Mouse (Mus musculus) large intestine, adult 2 months (tissue): ENCODE measurements around the gene Bcl7c. TPM values are rescaled to one million over a fixed set of nuclear protein-coding genes. Genes with fewer than 3 reads are reported as not detected.

Experiments
- DNase-seq: peaks from one replicate; pipeline ENCODE4 v3.0.0-alpha.2; 2012; ENCODE audit warnings: low read depth, low spot score
- WGBS: fragments of 180-500 bp; shearing (Covaris S2); methylation state at CpG from one replicate; pipeline ENCODE4 v1.1.7; 2018; 5-methylcytosine and 5-hydroxymethylcytosine counted together
- polyA plus RNA-seq: library from polyadenylated mRNA; depleted of rRNA; stranded (reverse); fragments of >200 nt; gene quantifications from 2 replicates; pipeline ENCODE4 v1.2.3, GENCODE M21; 2012; rRNA removed

The Bcl7c gene
- polyA plus RNA-seq, 1 experiment, result 17.5 TPM

DNA sequence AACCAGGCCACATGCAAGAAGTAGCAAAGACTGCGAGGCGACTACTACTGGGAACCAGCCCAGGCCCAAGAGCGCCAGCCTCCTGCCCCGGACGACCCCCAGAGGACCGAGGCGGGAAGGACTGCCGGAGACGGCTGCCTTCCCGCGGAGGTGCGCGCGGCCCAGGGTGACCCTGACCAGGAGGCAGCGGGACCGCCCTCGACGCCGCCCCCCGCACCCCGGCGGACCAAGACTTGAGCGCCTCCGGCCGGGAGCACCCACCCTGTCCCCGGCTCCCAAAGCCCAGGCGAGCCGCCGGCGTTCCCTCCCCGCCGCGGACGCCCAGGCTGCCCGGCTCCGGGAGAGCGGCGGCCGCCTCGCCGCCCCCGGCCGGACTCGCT is 94.2 kb downstream of the Bcl7c start:
- WGBS, result 2% methylated on average over 43 of the region's 44 CpGs
- no peak for DNase-seq

DNA sequence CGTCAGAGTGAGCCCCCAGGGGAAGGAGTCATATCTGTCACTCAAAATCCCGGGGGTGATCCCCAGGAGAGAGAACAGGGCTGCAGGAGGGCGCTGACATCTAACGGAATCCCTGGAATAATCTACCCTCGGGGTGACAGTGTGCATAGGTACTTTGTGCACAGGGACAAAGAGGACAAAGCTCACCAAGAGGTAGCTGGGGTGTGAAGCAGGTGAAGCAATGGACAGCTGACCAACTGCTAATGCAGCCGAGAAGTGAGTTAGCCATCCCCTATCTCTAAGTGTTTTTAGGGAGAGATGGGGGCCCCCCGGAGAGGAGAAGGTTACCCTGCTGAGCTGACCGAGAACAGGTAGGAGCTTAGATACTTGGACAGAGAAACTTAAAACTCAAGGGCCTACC is 94.6 kb downstream of the Bcl7c start:
- 21% methylated on average over 8 of the region's 8 CpGs for WGBS
- DNase-seq, result no peak

DNA sequence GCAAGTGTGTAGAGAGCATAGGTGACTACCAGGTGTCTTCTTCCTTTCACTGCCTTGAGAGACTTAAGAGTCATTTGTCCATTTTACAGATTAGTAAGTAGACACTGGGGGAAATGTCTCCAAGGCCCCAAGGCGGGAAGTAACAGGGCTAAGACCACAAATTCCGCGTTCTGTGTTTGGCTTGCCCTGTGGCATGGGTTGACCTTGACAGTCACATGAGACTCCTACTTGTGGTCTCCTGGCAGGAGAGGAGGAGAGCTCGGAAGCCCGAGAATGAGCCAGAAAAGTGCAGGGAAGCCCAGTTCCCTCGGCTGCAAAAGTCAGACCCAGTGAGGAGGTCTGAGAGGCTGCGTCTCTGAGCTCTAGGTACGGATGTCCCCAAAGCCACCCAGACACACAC is 95.2 kb downstream of the Bcl7c start:
- 90% methylated on average over 8 of the region's 8 CpGs for WGBS
- no peak for DNase-seq

DNA sequence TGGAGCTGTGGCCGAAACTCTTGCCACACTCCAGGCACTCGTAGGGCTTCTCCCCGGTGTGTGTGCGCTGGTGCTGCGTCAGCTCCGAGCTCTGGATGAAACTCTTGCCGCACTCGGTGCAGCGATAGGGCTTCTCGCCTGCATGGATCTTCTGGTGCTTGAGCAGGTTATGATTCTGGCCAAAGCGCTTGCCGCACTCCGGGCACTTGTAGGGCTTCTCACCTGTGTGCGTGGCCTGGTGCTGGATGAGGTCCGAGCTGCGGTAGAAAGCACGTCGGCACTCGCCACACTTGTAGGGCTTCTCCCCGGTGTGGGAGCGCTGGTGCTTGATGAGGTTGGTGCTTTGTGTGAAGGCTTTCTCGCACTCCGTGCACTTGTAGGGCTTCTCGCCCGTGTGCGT is 97.2 kb downstream of the Bcl7c start:
- no peak for DNase-seq
- 96% methylated on average over 26 of the region's 26 CpGs for WGBS

Other genes with a start within 250 kb of the Bcl7c start
- gene Prr14, start 249.3 kb downstream of the Bcl7c start, polyA plus RNA-seq, result 59.8 and 93.6 TPM in 2 replicates
- 21.0 and 26.6 TPM in 2 replicates for gene Fbrs, start 229.7 kb downstream of the Bcl7c start, polyA plus RNA-seq
- 6.7 and 14.4 TPM in 2 replicates for gene Srcap, start 196.9 kb downstream of the Bcl7c start, polyA plus RNA-seq
- 12.6 and 14.7 TPM in 2 replicates for gene Gm42715, start 189.3 kb downstream of the Bcl7c start, polyA plus RNA-seq
- 2.7 and 3.5 TPM in 2 replicates for gene Tmem265, start 147.5 kb downstream of the Bcl7c start, polyA plus RNA-seq
- gene Phkg2, start 135.6 kb downstream of the Bcl7c start, polyA plus RNA-seq, result 47.2 and 62.7 TPM in 2 replicates
- gene Ccdc189, start 120.3 kb downstream of the Bcl7c start, polyA plus RNA-seq, result 1.3 and 1.4 TPM in 2 replicates
- 23.7 and 30.9 TPM in 2 replicates for gene Rnf40, start 120.2 kb downstream of the Bcl7c start, polyA plus RNA-seq
- 5.3 and 7.6 TPM in 2 replicates for gene Zfp629, start 93.1 kb downstream of the Bcl7c start, polyA plus RNA-seq
- 3.0 and 3.4 TPM in 2 replicates for gene Ctf1, start 3.8 kb upstream of the Bcl7c start, polyA plus RNA-seq
- gene Ctf2, start 23.2 kb upstream of the Bcl7c start, polyA plus RNA-seq, result not detected in 2 replicates
- gene Fbxl19, start 35.6 kb upstream of the Bcl7c start, polyA plus RNA-seq, result 28.6 and 34.4 TPM in 2 replicates
- 15.7 and 20.5 TPM in 2 replicates for gene Orai3, start 60.9 kb upstream of the Bcl7c start, polyA plus RNA-seq
- 6.7 and 6.8 TPM in 2 replicates for gene Setd1a, start 67.7 kb upstream of the Bcl7c start, polyA plus RNA-seq
- gene Gm49388, start 76.7 kb upstream of the Bcl7c start, polyA plus RNA-seq, result not detected in 2 replicates
- 55.9 and 69.1 TPM in 2 replicates for gene Hsd3b7, start 91.7 kb upstream of the Bcl7c start, polyA plus RNA-seq
- 64.0 and 81.2 TPM in 2 replicates for gene Stx4a, start 115.4 kb upstream of the Bcl7c start, polyA plus RNA-seq
- 1.7 and 3.1 TPM in 2 replicates for gene Stx1b, start 115.6 kb upstream of the Bcl7c start, polyA plus RNA-seq
- gene Zfp646, start 167.3 kb upstream of the Bcl7c start, polyA plus RNA-seq, result 12.8 and 19.5 TPM in 2 replicates
- 5.4 and 5.9 TPM in 2 replicates for gene Zfp668, start 167.9 kb upstream of the Bcl7c start, polyA plus RNA-seq
- 0.80 and 1.1 TPM in 2 replicates for gene Prss53, start 182.0 kb upstream of the Bcl7c start, polyA plus RNA-seq
- not detected in 2 replicates for gene Gm21974, start 186.5 kb upstream of the Bcl7c start, polyA plus RNA-seq
- 69.3 and 83.9 TPM in 2 replicates for gene Vkorc1, start 186.7 kb upstream of the Bcl7c start, polyA plus RNA-seq
- 82.2 and 87.5 TPM in 2 replicates for gene Bckdk, start 195.1 kb upstream of the Bcl7c start, polyA plus RNA-seq
- 14.2 and 14.8 TPM in 2 replicates for gene Kat8, start 203.6 kb upstream of the Bcl7c start, polyA plus RNA-seq
- 33.4 and 34.9 TPM in 2 replicates for gene Prss8, start 221.2 kb upstream of the Bcl7c start, polyA plus RNA-seq
- 3.2 and 4.4 TPM in 2 replicates for gene Prss36, start 237.8 kb upstream of the Bcl7c start, polyA plus RNA-seq